Comparison of ENCODE assay signal across 11 mouse cellular contexts in genomic region chr11:40713858-40714257, GRCm38 (mm10). TPM values are rescaled to one million over a fixed set of nuclear protein-coding genes. Genes with fewer than 3 reads are reported as not detected.
DNase-seq lines count a peak whose midpoint lies in the region; ATAC-seq and TF ChIP-seq lines count a peak whose summit lies in the region.
"Had no signal": no experiment of that assay in that cellular context is flagged by ENCODE, and none has a peak within 500 bp of the region (broad histone marks: within the 10 kb centered on the region; RNA-seq: fewer than 3 reads in every experiment).

No protein-coding gene starts in this region.

- H3K9ac ChIP-seq in kidney, embryonic 14.5 days (ENCODE audit: low read depth, low read length): no peak overlapping the region
- no peak overlapping the region for H3K9ac ChIP-seq in liver, postnatal 0 days (replicated peaks)
- H3K9ac ChIP-seq: heart, embryonic 13.5 days; neural tube, embryonic 13.5 days had no signal

- no peaks in the 10 kb centered on the region for H3K27me3 ChIP-seq in kidney, adult 2 months (replicated peaks; ENCODE audit: control insufficient read depth, insufficient read depth, low read length)
- no peaks in the 10 kb centered on the region for H3K27me3 ChIP-seq in kidney, embryonic 14.5 days (ENCODE audit: control insufficient read depth, insufficient read depth, low read length)
- H3K27me3 ChIP-seq in liver, postnatal 0 days (ENCODE audit: insufficient read depth, low read length): no peaks in the 10 kb centered on the region
- H3K27me3 ChIP-seq: heart, embryonic 13.5 days; neural tube, embryonic 13.5 days had no signal

- no peak for ATAC-seq in kidney, embryonic 14.5 days (ENCODE audit: low FRiP score, low TSS enrichment)
- 0 out of 2 replicates have a peak, but pooled peaks have one; percentile 18 for ATAC-seq in megakaryocyte progenitor cell, adult 5-6 weeks (replicated peaks; ENCODE audit: poor library complexity)
- no peak for ATAC-seq in liver, postnatal 0 days
- ATAC-seq: hindbrain, postnatal 0 days had no signal

- TF ChIP-seq EP300 in liver, postnatal 0 days (IDR thresholded peaks at IDR 0.05; ENCODE audit: low read depth): no peak

- no peaks in the 10 kb centered on the region for H3K9me3 ChIP-seq in kidney, embryonic 14.5 days (ENCODE audit: control insufficient read depth, low read length)
- no peaks in the 10 kb centered on the region for H3K9me3 ChIP-seq in liver, postnatal 0 days (ENCODE audit: low read length)
- H3K9me3 ChIP-seq: heart, embryonic 13.5 days; neural tube, embryonic 13.5 days had no signal

- peak; percentile 70 for DNase-seq in kidney, adult 2 months
- peak; percentile 23 for DNase-seq in right cerebral cortex, postnatal 14 days
- DNase-seq in right cerebral cortex, adult 18-20 months: no peak
- DNase-seq in brain, adult 2 months (ENCODE audit: low read depth, low spot score): peak; percentile 16
- no peak for DNase-seq in liver, postnatal 0 days

- H3K4me1 ChIP-seq in kidney, adult 2 months (ENCODE audit: control insufficient read depth, insufficient read depth, low read length): no peaks in the 10 kb centered on the region
- no peaks in the 10 kb centered on the region for H3K4me1 ChIP-seq in kidney, embryonic 14.5 days (ENCODE audit: control insufficient read depth, insufficient read depth, low read length)
- H3K4me1 ChIP-seq in liver, postnatal 0 days (ENCODE audit: insufficient read depth): no peaks in the 10 kb centered on the region
- H3K4me1 ChIP-seq: heart, embryonic 13.5 days; neural tube, embryonic 13.5 days had no signal

- TF ChIP-seq CTCF in kidney, adult 2 months (conservative IDR thresholded peaks at IDR 0.05; ENCODE audit: insufficient read depth, insufficient read length, low read depth, low read length): no peak
- no peak for TF ChIP-seq CTCF in liver, postnatal 0 days (IDR thresholded peaks at IDR 0.05; ENCODE audit: low read depth)

- TF ChIP-seq POLR2A in kidney, adult 2 months (IDR thresholded peaks at IDR 0.05; ENCODE audit: low read depth, low read length): no peak

- no peak overlapping the region; the same call in 1 of the 2 replicates for H3K4me3 ChIP-seq in kidney, adult 2 months (ENCODE audit: insufficient read depth, low read depth, low read length)
- no peak overlapping the region for H3K4me3 ChIP-seq in kidney, embryonic 14.5 days (ENCODE audit: low read length)
- H3K4me3 ChIP-seq in liver, postnatal 0 days (ENCODE audit: low read depth, low read length): no peak overlapping the region
- H3K4me3 ChIP-seq: heart, embryonic 13.5 days; layer of hippocampus, adult 2 months; neural tube, embryonic 13.5 days had no signal

- H3K27ac ChIP-seq in kidney, adult 2 months (ENCODE audit: insufficient read depth, low read depth, low read length): no peak overlapping the region
- H3K27ac ChIP-seq in kidney, embryonic 14.5 days (ENCODE audit: low read depth, low read length): no peak overlapping the region
- no peak overlapping the region for H3K27ac ChIP-seq in liver, postnatal 0 days (ENCODE audit: low read depth)
- H3K27ac ChIP-seq: heart, embryonic 13.5 days; hindbrain, postnatal 0 days; layer of hippocampus, adult 2 months; neural tube, embryonic 13.5 days had no signal

- H3K4me2 ChIP-seq in kidney, embryonic 14.5 days (replicated peaks; ENCODE audit: low read depth, low read length): no peak overlapping the region
- no peak overlapping the region for H3K4me2 ChIP-seq in liver, postnatal 0 days (ENCODE audit: low read depth, low read length)
- H3K4me2 ChIP-seq: heart, embryonic 13.5 days; neural tube, embryonic 13.5 days had no signal

- H3K36me3 ChIP-seq in kidney, adult 2 months (ENCODE audit: control insufficient read depth, insufficient read depth, low read length): no peaks in the 10 kb centered on the region
- peaks cover 86% of the 10 kb centered on the region for H3K36me3 ChIP-seq in kidney, embryonic 14.5 days (ENCODE audit: control insufficient read depth, insufficient read depth, low read length)
- peaks cover 80% of the 10 kb centered on the region for H3K36me3 ChIP-seq in liver, postnatal 0 days (replicated peaks; ENCODE audit: insufficient read depth, low read length)

- WGBS in kidney, adult 2 months: 40% methylated on average over 8 of the region's 8 CpGs
- 85% methylated on average over 8 of the region's 8 CpGs for WGBS in kidney, embryonic 14.5 days
- WGBS in liver, postnatal 0 days (ENCODE audit: insufficient replicate concordance): 80% methylated on average over 8 of the region's 8 CpGs

RNA-seq across cellular contexts. Expression of gene Mat2b, which starts 18.9 kb away (rescaled TPM):
- 51.7 and 57.2 TPM in 2 replicates for polyA plus RNA-seq in kidney, adult 2 months (2012; rRNA removed)
- 94.7 and 104 TPM in 2 replicates for polyA plus RNA-seq in kidney, embryonic 14.5 days (2014; fragmentation: Nextera tagmentation; extraction: Ambion mirVana)
- 98.1 and 103 TPM in 2 replicates for total RNA-seq in megakaryocyte progenitor cell, adult 5-6 weeks (2015)
- total RNA-seq in megakaryocyte progenitor cell, adult 5-6 weeks (2017): 130 and 141 TPM in 2 replicates
- polyA plus RNA-seq in liver, postnatal 0 days (2015; fragmentation: Nextera tagmentation; extraction: Ambion mirVana): 46.4 and 50.3 TPM in 2 replicates

RNA-seq across cellular contexts. Expression of gene Hmmr, which starts 19.4 kb away (rescaled TPM):
- polyA plus RNA-seq in kidney, adult 2 months (2012; rRNA removed): 0.31 and 0.35 TPM in 2 replicates
- 55.6 and 56.6 TPM in 2 replicates for polyA plus RNA-seq in kidney, embryonic 14.5 days (2014; fragmentation: Nextera tagmentation; extraction: Ambion mirVana)
- 76.6 and 78.8 TPM in 2 replicates for total RNA-seq in megakaryocyte progenitor cell, adult 5-6 weeks (2015)
- 83.6 and 88.2 TPM in 2 replicates for total RNA-seq in megakaryocyte progenitor cell, adult 5-6 weeks (2017)
- polyA plus RNA-seq in liver, postnatal 0 days (2015; fragmentation: Nextera tagmentation; extraction: Ambion mirVana): 16.5 and 21.8 TPM in 2 replicates

RNA-seq across cellular contexts. Expression of gene Nudcd2, which starts 19.6 kb away (rescaled TPM):
- 7.5 and 9.7 TPM in 2 replicates for polyA plus RNA-seq in kidney, adult 2 months (2012; rRNA removed)
- 204 and 255 TPM in 2 replicates for polyA plus RNA-seq in kidney, embryonic 14.5 days (2014; fragmentation: Nextera tagmentation; extraction: Ambion mirVana)
- total RNA-seq in megakaryocyte progenitor cell, adult 5-6 weeks (2015): 122 and 135 TPM in 2 replicates
- 201 and 209 TPM in 2 replicates for total RNA-seq in megakaryocyte progenitor cell, adult 5-6 weeks (2017)
- 68.6 and 70.1 TPM in 2 replicates for polyA plus RNA-seq in liver, postnatal 0 days (2015; fragmentation: Nextera tagmentation; extraction: Ambion mirVana)

RNA-seq across cellular contexts. Expression of gene Ccng1, which starts 41.3 kb away (rescaled TPM):
- polyA plus RNA-seq in kidney, adult 2 months (2012; rRNA removed): 24.6 and 29.1 TPM in 2 replicates
- polyA plus RNA-seq in kidney, embryonic 14.5 days (2014; fragmentation: Nextera tagmentation; extraction: Ambion mirVana): 24.7 and 35.2 TPM in 2 replicates
- 81.6 and 91.3 TPM in 2 replicates for total RNA-seq in megakaryocyte progenitor cell, adult 5-6 weeks (2015)
- total RNA-seq in megakaryocyte progenitor cell, adult 5-6 weeks (2017): 53.9 and 61.4 TPM in 2 replicates
- polyA plus RNA-seq in liver, postnatal 0 days (2015; fragmentation: Nextera tagmentation; extraction: Ambion mirVana): 11.3 and 11.7 TPM in 2 replicates

Comparison
In these comparisons a context has a peak if more than half of its experiments do, and no peak if none do; other contexts are left out.
1. DNase-seq: peak in kidney, adult 2 months (single experiment), right cerebral cortex, postnatal 14 days (single experiment) and brain, adult 2 months (single experiment); none in right cerebral cortex, adult 18-20 months (single experiment) and liver, postnatal 0 days (single experiment).
2. RNA of gene Hmmr, which starts 19.4 kb away (polyA plus RNA-seq): 55.6 to 56.6 TPM in kidney, embryonic 14.5 days and 16.5 to 21.8 TPM in liver, postnatal 0 days; 0.31 to 0.35 TPM in kidney, adult 2 months; every median in the first group is over 10 times any median in the second.